Mouse (Mus musculus) stomach, postnatal 0 days (tissue): ENCODE data around the gene Gmds.

ENCODE experiments used
- CTCF ChIP-seq: IDR thresholded peaks from 2 replicates; pipeline ENCODE4 v1.5.1; 2016; ENCODE audit warnings: antibody characterized with exemption, low read depth, mild to moderate bottlenecking, moderate library complexity
- EP300 ChIP-seq: optimal IDR thresholded peaks from 2 replicates; pipeline ENCODE3; 2016; ENCODE audit warnings: antibody characterized with exemption

DNA sequence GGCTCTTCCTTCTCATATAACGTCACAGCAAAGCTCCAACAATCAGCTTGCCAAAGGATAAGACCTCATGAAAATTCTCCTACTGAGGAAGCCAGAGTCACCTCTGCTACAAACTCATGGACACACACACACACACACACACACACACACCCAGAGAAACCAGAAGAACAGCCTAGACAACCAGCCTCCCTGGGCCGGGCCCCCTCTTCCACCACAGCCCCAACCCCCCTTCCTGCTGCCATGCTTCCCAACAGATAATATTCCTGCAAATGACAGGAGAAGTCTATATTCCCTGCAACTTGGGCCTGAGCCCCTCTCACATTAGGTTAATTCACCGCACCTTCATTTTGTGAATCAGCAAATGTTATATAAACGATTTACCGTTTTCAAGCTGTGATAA, 545.4 kb downstream of the Gmds start:
- TF ChIP-seq CTCF = no peak
- TF ChIP-seq EP300 = no peak
